8 mouse cellular contexts compared by ENCODE assay signal in genomic region chr6:146272253-146273036, GRCm38 (mm10).
DNase-seq lines count a peak whose midpoint lies in the region; ATAC-seq lines count a peak whose summit lies in the region.

No protein-coding gene starts in this region.

- 74% methylated on average over 5 of the region's 5 CpGs for WGBS in liver, embryonic 11.5 days
- whole genome bisulfite sequencing in midbrain, embryonic 15.5 days, result 77% methylated on average over 5 of the region's 5 CpGs

- no peak overlapping the region for H3K4me3 ChIP-seq in liver, embryonic 11.5 days (ENCODE audit: low read depth, low read length)
- no peak overlapping the region for H3K4me3 ChIP-seq in midbrain, embryonic 15.5 days

- no peak; the same call in 1 of the 2 replicates for ATAC-seq in liver, embryonic 11.5 days (replicated peaks; ENCODE audit: low FRiP score)
- ATAC-seq in midbrain, embryonic 15.5 days (replicated peaks), result peak; percentile 70

- no peak overlapping the region for H3K9ac ChIP-seq in liver, embryonic 11.5 days (ENCODE audit: low read depth, low read length)
- no peak overlapping the region for H3K9ac ChIP-seq in midbrain, embryonic 15.5 days

- no peaks in the 10 kb centered on the region for H3K9me3 ChIP-seq in liver, embryonic 11.5 days (ENCODE audit: control insufficient read depth, low read length)
- no peaks in the 10 kb centered on the region for H3K9me3 ChIP-seq in midbrain, embryonic 15.5 days

- no peaks in the 10 kb centered on the region for H3K27me3 ChIP-seq in liver, embryonic 11.5 days (replicated peaks; ENCODE audit: control insufficient read depth, insufficient read depth, low read length)
- no peaks in the 10 kb centered on the region for H3K27me3 ChIP-seq in midbrain, embryonic 15.5 days (replicated peaks)

- H3K36me3 ChIP-seq in liver, embryonic 11.5 days (ENCODE audit: control insufficient read depth, insufficient read depth, low read length), result no peaks in the 10 kb centered on the region
- no peaks in the 10 kb centered on the region for H3K36me3 ChIP-seq in midbrain, embryonic 15.5 days (replicated peaks)

- H3K4me1 ChIP-seq in liver, embryonic 11.5 days (replicated peaks; ENCODE audit: control insufficient read depth, insufficient read depth, low read length), result no peaks in the 10 kb centered on the region; the same call in 1 of the 2 replicates
- peaks cover 5% of the 10 kb centered on the region; the same call in 1 of the 2 replicates for H3K4me1 ChIP-seq in midbrain, embryonic 15.5 days

- H3K27ac ChIP-seq in liver, embryonic 11.5 days (ENCODE audit: low read depth, low read length), result no peak overlapping the region
- no peak overlapping the region for H3K27ac ChIP-seq in midbrain, embryonic 15.5 days

- DNase-seq in liver (peak; percentile 32), MEL-GATA-1-ER (ENCODE audit: extremely low read depth, low read depth) (peak; percentile 28)
- DNase-seq in liver, embryonic 11.5 days (ENCODE audit: low spot score), result no peak
- peak; percentile 40 to 77 for DNase-seq in cerebellum, postnatal 36 days
- DNase-seq in heart, postnatal 4 days, result peak; percentile 79
- peak; percentile 40 to 82 for DNase-seq in layer of hippocampus, adult 18-20 months (ENCODE audit: low spot score in 2 of 2)
- DNase-seq in thymus, postnatal 25 days, result peak; percentile 60

- no peak overlapping the region for H3K4me2 ChIP-seq in liver, embryonic 11.5 days
- H3K4me2 ChIP-seq in midbrain, embryonic 15.5 days, result no peak overlapping the region
